Mouse (Mus musculus) testis, adult 2 months (tissue): ENCODE measurements at regions not wholly inside any gene's neighbourhood (a gene's known extent, or its start where the extent isn't known, plus 50 kb on each side); places are given as distances from the start of the nearest gene placed in this dataset.

Experiments used
- CTCF ChIP-seq: fragments of 200-500 bp; IDR thresholded peaks from 2 replicates; pipeline ENCODE4 v1.5.1; 2012; ENCODE audit warnings: low read depth, mild to moderate bottlenecking, inconsistent platforms, low read length, moderate library complexity; ENCODE audit not compliant: control insufficient read depth, insufficient read depth, insufficient replicate concordance
- POLR2A ChIP-seq: fragments of 200-500 bp; IDR thresholded peaks from 2 replicates; pipeline ENCODE4 v1.6.1; 2012; ENCODE audit warnings: low read depth, mild to moderate bottlenecking, inconsistent platforms, low read length, moderate library complexity; ENCODE audit not compliant: control insufficient read depth

GRCm38 (mm10) chr6:51795300-51795699, 217.0 kb downstream of the Skap2 start:
- TF ChIP-seq CTCF (peak; percentile 89; the same call in 1 of the 2 replicates), POLR2A (no peak)
